Mouse (Mus musculus): ENCODE measurements around the gene Rb1. TPM values are rescaled to one million over a fixed set of nuclear protein-coding genes. Genes with fewer than 3 reads are reported as not detected.

Rb1 gene
- polyA plus RNA-seq, 1 experiment from 2014 or later, result 26.0 TPM

DNA sequence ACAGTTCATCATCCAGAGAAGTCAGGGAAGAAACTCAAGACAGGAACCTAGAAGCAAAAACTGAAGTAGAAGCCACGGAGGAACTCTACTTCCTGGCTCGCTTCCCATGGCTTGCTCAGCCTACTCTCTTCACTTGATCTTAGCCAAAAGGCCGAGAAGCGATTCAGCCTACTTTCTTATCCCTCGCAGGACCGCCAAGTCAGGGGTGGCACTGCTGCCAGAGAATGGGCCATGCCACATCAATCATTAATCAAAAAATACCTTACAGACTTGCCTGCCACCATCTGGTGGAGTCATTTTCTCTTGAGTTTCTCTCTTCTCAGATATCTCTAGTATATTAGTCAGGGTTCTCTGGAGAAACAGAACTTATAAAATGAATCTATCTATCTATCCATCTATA is 160.5 kb downstream of the Rb1 start:
- no peaks in the 10 kb centered on the region for H3K4me1 ChIP-seq
- H3K36me3 ChIP-seq, result peaks cover 32% of the 10 kb centered on the region

GRCm38 (mm10) chr14:73163363-73163998 is 162.1 kb downstream of the Rb1 start:
- no peaks in the 10 kb centered on the region for H3K4me1 ChIP-seq
- H3K27ac ChIP-seq, result no peak overlapping the region
- H3K4me3 ChIP-seq (replicated peaks), result no peak overlapping the region
- no peaks in the 10 kb centered on the region for H3K9me3 ChIP-seq
- ATAC-seq (ENCODE audit: insufficient read depth, low FRiP score, low read depth), result no peak
- WGBS, result 90% methylated on average over 10 of the region's 10 CpGs
- no peak overlapping the region for H3K9ac ChIP-seq
- H3K27me3 ChIP-seq (replicated peaks), result no peaks in the 10 kb centered on the region
- no peak overlapping the region for H3K4me2 ChIP-seq
- peaks cover 27% of the 10 kb centered on the region for H3K36me3 ChIP-seq

More for the DNA sequence above, 160.5 kb downstream of the Rb1 start:
- 94% methylated on average over 6 of the region's 6 CpGs for whole genome bisulfite sequencing
- Histone ChIP-seq H3K4me2 (no peak overlapping the region), H3K27me3 (replicated peaks) (no peaks in the 10 kb centered on the region), H3K27ac (no peak overlapping the region), H3K9me3 (no peaks in the 10 kb centered on the region), H3K4me3 (replicated peaks) (no peak overlapping the region), H3K9ac (no peak overlapping the region)
- ATAC-seq (ENCODE audit: insufficient read depth, low FRiP score, low read depth), result no peak

- Histone ChIP-seq H3K36me3 (peaks cover 24% of the 10 kb centered on the region), H3K4me2 (no peak overlapping the region), H3K4me1 (no peaks in the 10 kb centered on the region), H3K9me3 (no peaks in the 10 kb centered on the region), H3K27ac (no peak overlapping the region), H3K9ac (no peak overlapping the region), H3K27me3 (replicated peaks) (no peaks in the 10 kb centered on the region), H3K4me3 (replicated peaks) (no peak overlapping the region)
- 86% methylated on average over 13 of the region's 13 CpGs for WGBS
- no peak for ATAC-seq (ENCODE audit: insufficient read depth, low FRiP score, low read depth)
Measured at GRCm38 (mm10) chr14:73162192-73162800, 163.3 kb downstream of the Rb1 start.

GRCm38 (mm10) chr14:73161303-73161702 is 164.3 kb downstream of the Rb1 start:
- H3K27me3 ChIP-seq (replicated peaks), result no peaks in the 10 kb centered on the region
- WGBS, result 91% methylated on average over 4 of the region's 5 CpGs
- H3K27ac ChIP-seq, result no peak overlapping the region
- H3K36me3 ChIP-seq, result peaks cover 18% of the 10 kb centered on the region
- H3K4me1 ChIP-seq, result no peaks in the 10 kb centered on the region
- H3K9ac ChIP-seq, result no peak overlapping the region
- ATAC-seq (ENCODE audit: insufficient read depth, low FRiP score, low read depth), result no peak
- H3K4me2 ChIP-seq, result no peak overlapping the region
- H3K9me3 ChIP-seq, result no peaks in the 10 kb centered on the region
- no peak overlapping the region for H3K4me3 ChIP-seq (replicated peaks)

- no peak overlapping the region for H3K9ac ChIP-seq
- no peak overlapping the region for H3K4me2 ChIP-seq
- peaks cover 6% of the 10 kb centered on the region; the same call in 1 of the 2 replicates for H3K36me3 ChIP-seq
- 76% methylated on average over 3 of the region's 3 CpGs for WGBS
- 0 out of 2 replicates have a peak, but pooled peaks cover 4% of the 10 kb centered on the region for H3K4me1 ChIP-seq
- H3K27ac ChIP-seq, result no peak overlapping the region
- H3K9me3 ChIP-seq, result no peaks in the 10 kb centered on the region
- H3K4me3 ChIP-seq (replicated peaks), result no peak overlapping the region
- no peak for ATAC-seq (ENCODE audit: insufficient read depth, low FRiP score, low read depth)
- no peaks in the 10 kb centered on the region for H3K27me3 ChIP-seq (replicated peaks)
Measured at GRCm38 (mm10) chr14:73148125-73148524, 177.5 kb downstream of the Rb1 start.

DNA sequence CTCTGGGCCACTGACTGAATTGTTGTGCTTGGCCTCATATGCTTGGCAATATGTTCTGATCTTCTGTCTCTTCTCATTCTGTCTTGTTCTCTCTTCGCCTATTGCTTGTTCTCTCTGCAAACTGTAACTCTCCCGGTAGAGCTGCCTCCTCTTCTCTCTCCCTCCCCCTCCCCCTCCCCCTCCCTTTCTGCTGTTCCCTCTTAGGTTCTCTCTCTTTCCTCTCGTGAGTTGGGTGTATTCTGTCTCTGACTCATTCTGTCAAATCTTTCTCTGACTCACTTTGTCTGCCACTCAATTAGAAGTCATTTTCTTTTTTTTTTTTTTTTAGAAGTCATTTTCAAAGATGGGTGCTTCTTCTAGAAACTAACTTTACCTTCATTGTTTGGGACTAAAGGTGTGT is 178.9 kb downstream of the Rb1 start:
- no peak overlapping the region for H3K27ac ChIP-seq
- WGBS, result 53% methylated on average over 3 of the region's 3 CpGs
- ATAC-seq (ENCODE audit: insufficient read depth, low FRiP score, low read depth), result no peak
- H3K36me3 ChIP-seq, result peaks cover 6% of the 10 kb centered on the region; the same call in 1 of the 2 replicates
- no peak overlapping the region for H3K9ac ChIP-seq
- H3K4me2 ChIP-seq, result no peak overlapping the region
- H3K27me3 ChIP-seq (replicated peaks), result no peaks in the 10 kb centered on the region
- H3K4me1 ChIP-seq, result 0 out of 2 replicates have a peak, but pooled peaks cover 4% of the 10 kb centered on the region
- no peak overlapping the region for H3K4me3 ChIP-seq (replicated peaks)
- no peaks in the 10 kb centered on the region for H3K9me3 ChIP-seq

DNA sequence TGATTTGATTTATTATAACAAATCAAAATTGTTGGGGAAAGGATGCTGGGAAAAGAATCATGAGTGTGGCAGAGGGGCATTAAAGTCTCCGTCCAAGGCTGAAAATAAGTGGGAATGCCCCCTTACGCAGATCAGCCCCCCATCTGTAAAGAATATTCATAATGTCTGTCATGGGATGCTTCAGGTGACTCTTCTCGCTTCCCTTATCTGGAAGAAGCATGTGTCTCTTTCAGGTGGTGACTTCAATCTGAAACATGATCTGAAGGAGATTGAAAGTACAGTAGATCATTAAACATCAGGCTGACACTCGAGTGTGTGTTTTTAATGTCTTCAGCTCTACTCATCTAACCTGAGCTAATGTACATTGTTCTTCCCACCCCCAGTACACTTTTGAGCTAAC is 180.1 kb downstream of the Rb1 start:
- WGBS, result 87% methylated on average over 4 of the region's 4 CpGs
- H3K27me3 ChIP-seq (replicated peaks), result no peaks in the 10 kb centered on the region
- no peak overlapping the region for H3K9ac ChIP-seq
- H3K4me3 ChIP-seq (replicated peaks), result no peak overlapping the region
- no peak overlapping the region for H3K4me2 ChIP-seq
- 0 out of 2 replicates have a peak, but pooled peaks cover 4% of the 10 kb centered on the region for H3K4me1 ChIP-seq
- ATAC-seq (ENCODE audit: insufficient read depth, low FRiP score, low read depth), result no peak
- H3K36me3 ChIP-seq, result peaks cover 3% of the 10 kb centered on the region; the same call in 1 of the 2 replicates
- H3K9me3 ChIP-seq, result no peaks in the 10 kb centered on the region
- no peak overlapping the region for H3K27ac ChIP-seq

- Histone ChIP-seq H3K4me3 (replicated peaks) (peak overlapping the region; percentile 71), H3K9ac (peak overlapping the region; percentile 76), H3K4me1 (0 out of 2 replicates have a peak, but pooled peaks cover 4% of the 10 kb centered on the region), H3K9me3 (no peaks in the 10 kb centered on the region), H3K4me2 (peak overlapping the region; percentile 67), H3K36me3 (peaks cover 3% of the 10 kb centered on the region; the same call in 1 of the 2 replicates), H3K27ac (peak overlapping the region; percentile 97), H3K27me3 (replicated peaks) (no peaks in the 10 kb centered on the region)
- ATAC-seq (ENCODE audit: insufficient read depth, low FRiP score, low read depth), result peak; percentile 9; the same call in 1 of the 2 replicates
- WGBS, result 35% methylated on average over 25 of the region's 25 CpGs
Measured at GRCm38 (mm10) chr14:73143710-73144420, 181.8 kb downstream of the Rb1 start.

DNA sequence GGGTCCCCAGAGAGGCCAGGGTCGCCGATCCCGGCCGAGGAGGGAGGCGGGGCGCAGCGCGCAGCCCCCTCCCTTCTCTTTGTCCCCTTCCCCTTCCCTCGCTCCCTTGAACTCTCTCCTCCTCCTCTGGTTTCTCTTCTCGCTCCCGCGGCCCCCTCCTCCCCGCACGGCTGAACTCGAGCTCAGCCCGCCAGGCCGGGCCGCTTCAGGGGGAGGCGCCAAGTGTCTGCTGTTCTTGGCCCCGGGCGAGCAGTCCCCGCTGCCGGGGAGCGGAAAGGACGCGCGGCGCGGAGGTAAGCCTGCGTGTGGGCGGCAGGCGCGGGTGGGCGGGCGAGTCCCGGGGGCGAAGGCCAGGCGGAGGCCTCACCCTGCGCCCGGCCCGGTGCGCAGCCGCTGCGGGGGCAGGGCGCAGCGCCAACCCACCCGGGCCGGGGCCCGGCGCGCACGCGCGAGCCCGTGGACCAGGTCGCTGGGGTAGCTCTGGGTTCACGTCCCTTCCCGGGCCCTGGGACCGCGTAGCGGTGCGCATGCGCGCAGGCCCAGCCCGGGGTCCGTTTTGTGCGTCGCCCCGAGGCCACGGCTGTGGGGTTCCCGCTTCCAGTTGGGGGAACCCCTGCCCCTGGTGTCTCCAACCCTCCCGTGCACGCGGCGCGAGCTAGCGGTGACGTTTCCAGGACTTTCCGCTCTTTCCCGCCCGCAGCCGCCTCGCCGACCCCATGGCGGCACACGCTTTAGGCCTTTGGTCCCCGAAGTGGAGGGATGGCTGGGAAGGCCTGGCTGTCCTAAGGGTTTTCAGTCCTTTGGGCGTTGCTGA is 182.5 kb downstream of the Rb1 start:
- WGBS, result under 1% methylated on average over 88 of the region's 88 CpGs
- Histone ChIP-seq H3K36me3 (peaks cover 3% of the 10 kb centered on the region; the same call in 1 of the 2 replicates), H3K9me3 (no peaks in the 10 kb centered on the region), H3K27me3 (replicated peaks) (no peaks in the 10 kb centered on the region), H3K9ac (peak overlapping the region; percentile 76), H3K4me1 (0 out of 2 replicates have a peak, but pooled peaks cover 4% of the 10 kb centered on the region), H3K27ac (peak overlapping the region; percentile 97), H3K4me3 (replicated peaks) (peak overlapping the region; percentile 71), H3K4me2 (peak overlapping the region; percentile 67)
- ATAC-seq (ENCODE audit: insufficient read depth, low FRiP score, low read depth), result peak; percentile 89

DNA sequence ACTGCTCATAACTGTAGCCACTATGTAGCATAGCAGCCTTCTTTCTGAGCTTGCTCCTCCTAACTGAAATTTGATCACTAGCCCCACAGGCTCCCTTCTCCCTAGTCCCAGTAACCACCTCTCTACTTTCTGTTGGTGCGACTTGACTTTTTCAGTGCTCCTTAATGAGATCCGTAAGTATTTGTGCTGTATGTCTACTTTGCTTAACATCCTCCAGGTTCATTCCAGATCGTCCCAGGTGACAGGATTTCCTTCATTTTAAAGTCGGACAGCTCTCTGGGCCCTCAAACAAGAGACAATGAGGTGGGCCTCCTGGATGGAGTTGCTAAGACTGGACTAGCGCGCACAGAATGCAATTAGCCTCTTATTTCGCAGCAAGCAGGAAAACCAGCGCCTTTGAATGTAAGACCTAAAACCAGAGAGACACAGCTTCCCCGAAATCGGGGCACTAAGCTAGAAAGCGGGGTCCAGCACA is 183.2 kb downstream of the Rb1 start:
- H3K9ac ChIP-seq, result peak overlapping the region; percentile 76
- peak overlapping the region; percentile 71 for H3K4me3 ChIP-seq (replicated peaks)
- WGBS, result 1% methylated on average over 11 of the region's 11 CpGs
- H3K9me3 ChIP-seq, result no peaks in the 10 kb centered on the region
- no peaks in the 10 kb centered on the region for H3K27me3 ChIP-seq (replicated peaks)
- H3K27ac ChIP-seq, result peak overlapping the region; percentile 97
- 0 out of 2 replicates have a peak, but pooled peaks cover 4% of the 10 kb centered on the region for H3K4me1 ChIP-seq
- peak; percentile 24; the same call in 1 of the 2 replicates for ATAC-seq (ENCODE audit: insufficient read depth, low FRiP score, low read depth)
- H3K36me3 ChIP-seq, result peaks cover 3% of the 10 kb centered on the region; the same call in 1 of the 2 replicates
- H3K4me2 ChIP-seq, result peak overlapping the region; percentile 67

GRCm38 (mm10) chr14:73141800-73142199 is 183.8 kb downstream of the Rb1 start:
- Histone ChIP-seq H3K4me1 (0 out of 2 replicates have a peak, but pooled peaks cover 4% of the 10 kb centered on the region), H3K27me3 (replicated peaks) (no peaks in the 10 kb centered on the region), H3K4me3 (replicated peaks) (no peak overlapping the region), H3K36me3 (peaks cover 3% of the 10 kb centered on the region; the same call in 1 of the 2 replicates), H3K27ac (no peak overlapping the region; the same call in 1 of the 2 replicates), H3K4me2 (no peak overlapping the region; the same call in 1 of the 2 replicates), H3K9ac (no peak overlapping the region), H3K9me3 (no peaks in the 10 kb centered on the region)
- WGBS, result 65% methylated on average over 3 of the region's 3 CpGs
- ATAC-seq (ENCODE audit: insufficient read depth, low FRiP score, low read depth), result no peak
